Mouse (Mus musculus) WW6 (cell line): ENCODE measurements around the gene Rap2a.

ENCODE experiments used
- DNase-seq: peaks from one replicate; pipeline ENCODE4 v3.0.0-alpha.2; 2013; ENCODE audit warnings: low read depth, low spot score

Gene Rap2a

DNA sequence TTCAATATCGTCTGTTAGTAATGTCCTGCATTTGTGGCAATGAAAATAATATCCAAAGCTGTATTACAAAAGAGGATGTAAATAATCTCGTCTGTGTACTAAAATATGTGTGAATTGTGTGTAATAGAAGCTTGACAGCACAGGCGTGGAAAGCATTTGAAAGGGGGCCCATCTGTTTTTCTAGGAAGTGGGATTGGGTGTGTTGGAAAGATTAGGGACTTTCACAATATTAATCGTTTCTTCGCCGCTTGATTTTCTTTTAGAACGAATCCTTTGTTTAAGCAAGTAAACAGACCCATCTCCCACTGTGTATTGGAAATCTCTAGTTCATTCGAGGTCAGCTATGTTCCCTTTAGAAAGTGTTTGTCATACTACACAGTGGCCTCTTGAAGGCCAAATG lies 64.2 kb downstream of the Rap2a start:
- DNase-seq = no peak

DNA sequence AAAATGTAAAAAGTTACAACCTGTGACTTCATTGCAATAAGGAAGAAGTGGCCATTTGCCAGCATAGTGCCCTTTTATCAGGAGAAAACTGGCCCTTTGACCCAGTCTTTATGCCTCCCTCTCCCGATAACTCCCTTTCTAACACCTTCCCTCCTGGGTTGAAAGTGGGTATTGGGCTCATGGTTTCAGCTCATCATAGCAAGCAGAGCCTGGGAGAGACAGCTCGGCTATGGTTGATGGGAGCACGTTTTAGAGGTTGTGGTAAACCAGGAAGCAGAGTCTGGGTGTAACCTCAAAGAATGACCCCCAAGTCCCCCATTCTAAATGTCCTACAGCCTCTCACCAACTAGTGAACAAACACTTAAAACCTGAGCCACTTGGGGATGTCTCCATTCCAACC lies 64.7 kb downstream of the Rap2a start:
- DNase-seq = no peak

DNA sequence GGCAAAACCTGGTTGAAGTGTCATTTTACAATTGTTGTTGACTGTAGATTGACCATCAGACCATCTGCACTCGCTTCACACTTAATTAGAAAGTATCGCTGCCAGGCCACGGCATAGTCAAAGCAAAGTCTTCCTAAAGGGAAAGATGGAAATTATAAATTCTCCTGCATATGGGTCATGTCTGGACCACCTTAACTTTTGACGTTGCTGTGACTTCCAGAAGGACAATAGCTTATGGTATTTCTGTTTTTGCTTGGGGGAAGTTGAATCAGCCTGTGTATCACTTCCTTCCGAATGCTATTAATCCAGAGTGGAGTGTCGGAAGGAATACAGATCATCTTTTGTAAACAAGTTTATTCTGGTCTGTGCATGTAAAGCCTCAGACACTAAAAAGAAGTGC lies 65.6 kb downstream of the Rap2a start:
- no peak for DNase-seq

DNA sequence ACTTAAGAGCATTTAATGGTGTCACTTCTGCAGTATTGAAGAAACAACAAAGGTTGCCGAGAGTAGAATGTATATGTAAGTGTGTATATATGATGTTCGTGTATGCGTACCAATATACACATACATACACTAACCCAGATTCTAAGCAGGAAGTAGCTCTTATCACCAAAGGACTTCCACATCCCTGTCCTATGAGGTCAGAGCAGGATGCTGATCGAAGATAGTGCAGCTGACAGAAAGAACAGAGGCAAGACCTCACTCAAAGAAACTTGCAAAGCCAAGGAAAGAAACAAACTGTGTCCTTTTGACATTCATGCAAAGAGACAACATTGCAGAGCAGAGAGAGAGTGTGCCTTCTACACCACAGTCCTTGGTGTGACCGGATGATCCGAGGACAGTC lies 66.3 kb downstream of the Rap2a start:
- no peak for DNase-seq

GRCm38 (mm10) chr14:120544946-120545345 lies 66.7 kb downstream of the Rap2a start:
- DNase-seq = no peak
